Comparison of ENCODE assay signal across 7 mouse cellular contexts in genomic region chr10:60779628-60780027, GRCm38 (mm10). TPM values are rescaled to one million over a fixed set of nuclear protein-coding genes. Genes with fewer than 3 reads are reported as not detected.
DNase-seq lines count a peak whose midpoint lies in the region; ATAC-seq and TF ChIP-seq lines count a peak whose summit lies in the region.

No protein-coding gene starts in this region.

- DNase-seq in adrenal gland, adult (ENCODE audit: inconsistent age in 2 of 2, low spot score in 1 of 2): peak; percentile 63 to 89
- peak; percentile 50 to 55 for DNase-seq in gastrocnemius, adult 8-10 months (ENCODE audit: low spot score in 2 of 2)
- peak; percentile 90 for DNase-seq in hindbrain, postnatal 0 days (ENCODE audit: low spot score)
- peak; percentile 55 to 79 for DNase-seq in left cerebral cortex, adult 18-20 months (ENCODE audit: low spot score in 2 of 2)
- DNase-seq in right cerebral cortex, postnatal 4 days: peak; percentile 86

- H3K9ac ChIP-seq in hindbrain, postnatal 0 days (replicated peaks; ENCODE audit: low read length): no peak overlapping the region

- ATAC-seq in common myeloid progenitor, adult 5-6 weeks (replicated peaks; ENCODE audit: low read depth, poor library complexity, severe bottlenecking): peak; percentile 56
- peak; percentile 59 for ATAC-seq in hindbrain, postnatal 0 days
- ATAC-seq in megakaryocyte-erythroid progenitor cell, adult 5-6 weeks (replicated peaks; ENCODE audit: low FRiP score, low TSS enrichment, poor library complexity, severe bottlenecking): 0 out of 2 replicates have a peak, but pooled peaks have one; percentile 46

- peak overlapping the region; percentile 36 for H3K4me2 ChIP-seq in hindbrain, postnatal 0 days (ENCODE audit: low read depth, low read length)

- H3K27me3 ChIP-seq in hindbrain, postnatal 0 days (ENCODE audit: insufficient read depth, low read length): no peaks in the 10 kb centered on the region; the same call in 1 of the 2 replicates

- H3K4me3 ChIP-seq in hindbrain, postnatal 0 days (ENCODE audit: low read length): no peak overlapping the region

- TF ChIP-seq CTCF in hindbrain, postnatal 0 days (IDR thresholded peaks at IDR 0.05; ENCODE audit: low read depth): peak; percentile 97

- no peaks in the 10 kb centered on the region for H3K36me3 ChIP-seq in hindbrain, postnatal 0 days (ENCODE audit: insufficient read depth, low read length)

- no peaks in the 10 kb centered on the region for H3K9me3 ChIP-seq in hindbrain, postnatal 0 days (ENCODE audit: low read length)

- H3K4me1 ChIP-seq in hindbrain, postnatal 0 days (ENCODE audit: insufficient read depth, low read length): no peaks in the 10 kb centered on the region

- WGBS in hindbrain, postnatal 0 days: 4% methylated on average over 9 of the region's 9 CpGs

- H3K27ac ChIP-seq in hindbrain, postnatal 0 days: no peak overlapping the region

RNA-seq across cellular contexts. Expression of gene Slc29a3, which starts 27.0 kb away (rescaled TPM):
- 12.5 and 16.9 TPM in 2 replicates for total RNA-seq in common myeloid progenitor, adult 5-6 weeks (2017)
- 1 to 10 TPM; 1.0 to 2.2 (median 1.7) TPM for total RNA-seq in gastrocnemius, adult 8-10 months (2022)
- total RNA-seq in hindbrain, postnatal 0 days (2014; rRNA removed): 8.5 and 10.0 TPM in 2 replicates
- 9.1 and 9.3 TPM in 2 replicates for polyA plus RNA-seq in hindbrain, postnatal 0 days (2015; fragmentation: Nextera tagmentation; extraction: Ambion mirVana)
- total RNA-seq in left cerebral cortex, adult 18-20 months (2021): 10 to 100 TPM; 11.1 to 12.4 TPM
- total RNA-seq in megakaryocyte-erythroid progenitor cell, adult 5-6 weeks (2014; fragmentation: Nextera tagmentation): 5.9 and 12.6 TPM in 2 replicates
- total RNA-seq in megakaryocyte-erythroid progenitor cell, adult 5-6 weeks (2017): 5.4 and 6.2 TPM in 2 replicates

RNA-seq across cellular contexts. Expression of gene Unc5b, which starts 51.8 kb away (rescaled TPM):
- total RNA-seq in common myeloid progenitor, adult 5-6 weeks (2017): not detected in 2 replicates
- 1 to 10 TPM; 1.1 to 2.4 (median 1.8) TPM for total RNA-seq in gastrocnemius, adult 8-10 months (2022)
- 25.7 and 27.3 TPM in 2 replicates for total RNA-seq in hindbrain, postnatal 0 days (2014; rRNA removed)
- 1.8 TPM in 2 replicates for polyA plus RNA-seq in hindbrain, postnatal 0 days (2015; fragmentation: Nextera tagmentation; extraction: Ambion mirVana)
- total RNA-seq in left cerebral cortex, adult 18-20 months (2021): 10 to 100 TPM in 1 of 2 experiments, 1 to 10 TPM in 1; 9.3 to 10.3 TPM
- not detected in 2 replicates for total RNA-seq in megakaryocyte-erythroid progenitor cell, adult 5-6 weeks (2014; fragmentation: Nextera tagmentation)
- total RNA-seq in megakaryocyte-erythroid progenitor cell, adult 5-6 weeks (2017): not detected in 2 replicates
